In genomic region chr11:5848741-5849140, GRCm38 (mm10) we compare ENCODE assay signal across 9 mouse cellular contexts. TPM values are rescaled to one million over a fixed set of nuclear protein-coding genes. Genes with fewer than 3 reads are reported as not detected.
DNase-seq lines count a peak whose midpoint lies in the region; ATAC-seq lines count a peak whose summit lies in the region.
"Had no signal": no experiment of that assay in that cellular context is flagged by ENCODE, and none has a peak within 500 bp of the region (broad histone marks: within the 10 kb centered on the region; RNA-seq: fewer than 3 reads in every experiment).

No protein-coding gene starts in this region.

- WGBS in lung, embryonic 16.5 days: 65% methylated on average over 6 of the region's 6 CpGs
- 12% methylated on average over 6 of the region's 6 CpGs for WGBS in forebrain, embryonic 15.5 days
- 22% methylated on average over 6 of the region's 6 CpGs for WGBS in hindbrain, embryonic 16.5 days
- 61% methylated on average over 6 of the region's 6 CpGs for WGBS in intestine, embryonic 16.5 days

- 0 out of 2 replicates have a peak, but pooled peaks have one; percentile 17 for ATAC-seq in lung, embryonic 16.5 days (ENCODE audit: low read depth)
- ATAC-seq in forebrain, embryonic 15.5 days (replicated peaks): peak; percentile 92
- ATAC-seq in hindbrain, embryonic 16.5 days: peak; percentile 68
- ATAC-seq in intestine, embryonic 16.5 days: no peak

- no peak overlapping the region for H3K9ac ChIP-seq in lung, embryonic 16.5 days (ENCODE audit: low read length)
- H3K9ac ChIP-seq in forebrain, embryonic 15.5 days (replicated peaks): no peak overlapping the region
- H3K9ac ChIP-seq in hindbrain, embryonic 16.5 days (ENCODE audit: low read depth, low read length): no peak overlapping the region
- H3K9ac ChIP-seq in intestine, embryonic 16.5 days (ENCODE audit: low read depth, low read length): no peak overlapping the region
- H3K9ac ChIP-seq: lung, embryonic 14.5 days had no signal

- H3K27me3 ChIP-seq in lung, embryonic 16.5 days (ENCODE audit: control insufficient read depth, insufficient read depth, low read depth, low read length): no peaks in the 10 kb centered on the region
- H3K27me3 ChIP-seq in forebrain, embryonic 15.5 days: no peaks in the 10 kb centered on the region
- no peaks in the 10 kb centered on the region for H3K27me3 ChIP-seq in hindbrain, embryonic 16.5 days (replicated peaks; ENCODE audit: control insufficient read depth, insufficient read depth, low read length)
- no peaks in the 10 kb centered on the region for H3K27me3 ChIP-seq in intestine, embryonic 16.5 days (replicated peaks; ENCODE audit: control insufficient read depth, insufficient read depth, low read length)

- no peaks in the 10 kb centered on the region for H3K9me3 ChIP-seq in lung, embryonic 16.5 days (ENCODE audit: control insufficient read depth, low read length)
- no peaks in the 10 kb centered on the region for H3K9me3 ChIP-seq in forebrain, embryonic 15.5 days
- no peaks in the 10 kb centered on the region for H3K9me3 ChIP-seq in hindbrain, embryonic 16.5 days (ENCODE audit: control insufficient read depth, low read length)
- no peaks in the 10 kb centered on the region for H3K9me3 ChIP-seq in intestine, embryonic 16.5 days (ENCODE audit: control insufficient read depth, low read length)

- H3K4me3 ChIP-seq in lung, embryonic 16.5 days (ENCODE audit: low read length): no peak overlapping the region
- no peak overlapping the region for H3K4me3 ChIP-seq in forebrain, embryonic 15.5 days
- no peak overlapping the region for H3K4me3 ChIP-seq in hindbrain, embryonic 16.5 days (ENCODE audit: low read length)
- no peak overlapping the region for H3K4me3 ChIP-seq in intestine, embryonic 16.5 days (ENCODE audit: low read length)

- peaks cover 4% of the 10 kb centered on the region; the same call in 1 of the 2 replicates for H3K4me1 ChIP-seq in lung, embryonic 16.5 days (replicated peaks; ENCODE audit: control insufficient read depth, insufficient read depth, low read length)
- H3K4me1 ChIP-seq in forebrain, embryonic 15.5 days: peaks cover 15% of the 10 kb centered on the region
- H3K4me1 ChIP-seq in hindbrain, embryonic 16.5 days (ENCODE audit: control insufficient read depth, insufficient read depth, low read depth, low read length): no peaks in the 10 kb centered on the region
- H3K4me1 ChIP-seq in intestine, embryonic 16.5 days (ENCODE audit: control insufficient read depth, insufficient read depth, low read length): no peaks in the 10 kb centered on the region

- no peak for DNase-seq in lung, postnatal 14 days
- DNase-seq in right cerebral cortex, adult 18-20 months: peak; percentile 64
- DNase-seq in thymus, postnatal 25 days: no peak
- DNase-seq in cerebellum, adult 11-12 months: no peak

- H3K27ac ChIP-seq in lung, embryonic 16.5 days (ENCODE audit: low read length): no peak overlapping the region
- H3K27ac ChIP-seq in forebrain, embryonic 15.5 days (replicated peaks): peak overlapping the region; percentile 75
- no peak overlapping the region for H3K27ac ChIP-seq in hindbrain, embryonic 16.5 days (ENCODE audit: low read depth, low read length)
- no peak overlapping the region for H3K27ac ChIP-seq in intestine, embryonic 16.5 days (ENCODE audit: low read length)

- H3K36me3 ChIP-seq in lung, embryonic 16.5 days (ENCODE audit: control insufficient read depth, insufficient read depth, low read length): no peaks in the 10 kb centered on the region
- no peaks in the 10 kb centered on the region for H3K36me3 ChIP-seq in forebrain, embryonic 15.5 days
- H3K36me3 ChIP-seq in hindbrain, embryonic 16.5 days (ENCODE audit: control insufficient read depth, insufficient read depth, low read length): no peaks in the 10 kb centered on the region
- no peaks in the 10 kb centered on the region for H3K36me3 ChIP-seq in intestine, embryonic 16.5 days (ENCODE audit: control insufficient read depth, insufficient read depth, low read length)

- H3K4me2 ChIP-seq in lung, embryonic 16.5 days (ENCODE audit: low read depth, low read length): no peak overlapping the region
- H3K4me2 ChIP-seq in forebrain, embryonic 15.5 days (replicated peaks): no peak overlapping the region
- no peak overlapping the region for H3K4me2 ChIP-seq in hindbrain, embryonic 16.5 days (ENCODE audit: low read length)
- no peak overlapping the region for H3K4me2 ChIP-seq in intestine, embryonic 16.5 days (ENCODE audit: low read depth, low read length)
- H3K4me2 ChIP-seq: lung, embryonic 14.5 days had no signal

RNA-seq across cellular contexts. Expression of gene Polm, which starts 10.9 kb away (rescaled TPM):
- polyA plus RNA-seq in lung, embryonic 16.5 days (2015; fragmentation: Nextera tagmentation; extraction: Ambion mirVana): 8.0 and 8.4 TPM in 2 replicates
- polyA plus RNA-seq in forebrain, embryonic 15.5 days (2015; fragmentation: Nextera tagmentation; extraction: Ambion mirVana): 7.0 TPM in 2 replicates
- 5.5 and 6.1 TPM in 2 replicates for polyA plus RNA-seq in hindbrain, embryonic 16.5 days (2015; fragmentation: Nextera tagmentation; extraction: Ambion mirVana)
- 12.5 and 13.3 TPM in 2 replicates for polyA plus RNA-seq in intestine, embryonic 16.5 days (2015; fragmentation: Nextera tagmentation; extraction: Ambion mirVana)

RNA-seq across cellular contexts. Expression of gene Aebp1, which starts 13.0 kb away (rescaled TPM):
- 35.1 and 37.4 TPM in 2 replicates for polyA plus RNA-seq in lung, embryonic 16.5 days (2015; fragmentation: Nextera tagmentation; extraction: Ambion mirVana)
- 10.0 and 10.4 TPM in 2 replicates for polyA plus RNA-seq in forebrain, embryonic 15.5 days (2015; fragmentation: Nextera tagmentation; extraction: Ambion mirVana)
- 27.4 and 35.8 TPM in 2 replicates for polyA plus RNA-seq in hindbrain, embryonic 16.5 days (2015; fragmentation: Nextera tagmentation; extraction: Ambion mirVana)
- 38.4 and 39.7 TPM in 2 replicates for polyA plus RNA-seq in intestine, embryonic 16.5 days (2015; fragmentation: Nextera tagmentation; extraction: Ambion mirVana)

RNA-seq across cellular contexts. Expression of gene Pold2, which starts 29.4 kb away (rescaled TPM):
- polyA plus RNA-seq in lung, embryonic 16.5 days (2015; fragmentation: Nextera tagmentation; extraction: Ambion mirVana): 127 and 139 TPM in 2 replicates
- polyA plus RNA-seq in forebrain, embryonic 15.5 days (2015; fragmentation: Nextera tagmentation; extraction: Ambion mirVana): 72.6 and 76.4 TPM in 2 replicates
- 59.6 and 62.5 TPM in 2 replicates for polyA plus RNA-seq in hindbrain, embryonic 16.5 days (2015; fragmentation: Nextera tagmentation; extraction: Ambion mirVana)
- 119 and 141 TPM in 2 replicates for polyA plus RNA-seq in intestine, embryonic 16.5 days (2015; fragmentation: Nextera tagmentation; extraction: Ambion mirVana)

RNA-seq across cellular contexts. Expression of gene Pgam2, which starts 45.2 kb away (rescaled TPM):
- 46.8 and 52.4 TPM in 2 replicates for polyA plus RNA-seq in lung, embryonic 16.5 days (2015; fragmentation: Nextera tagmentation; extraction: Ambion mirVana)
- polyA plus RNA-seq in forebrain, embryonic 15.5 days (2015; fragmentation: Nextera tagmentation; extraction: Ambion mirVana): 1.9 and 3.1 TPM in 2 replicates
- 3.3 and 13.6 TPM in 2 replicates for polyA plus RNA-seq in hindbrain, embryonic 16.5 days (2015; fragmentation: Nextera tagmentation; extraction: Ambion mirVana)
- 17.8 and 23.4 TPM in 2 replicates for polyA plus RNA-seq in intestine, embryonic 16.5 days (2015; fragmentation: Nextera tagmentation; extraction: Ambion mirVana)

RNA-seq across cellular contexts. Expression of gene Myl7, which starts 49.8 kb away (rescaled TPM):
- 450 and 673 TPM in 2 replicates for polyA plus RNA-seq in lung, embryonic 16.5 days (2015; fragmentation: Nextera tagmentation; extraction: Ambion mirVana)
- 0.32 and 1.6 TPM in 2 replicates for polyA plus RNA-seq in forebrain, embryonic 15.5 days (2015; fragmentation: Nextera tagmentation; extraction: Ambion mirVana)
- 0.49 TPM in 1 of 2 replicates, not detected in the other for polyA plus RNA-seq in hindbrain, embryonic 16.5 days (2015; fragmentation: Nextera tagmentation; extraction: Ambion mirVana)
- 75.3 and 88.3 TPM in 2 replicates for polyA plus RNA-seq in intestine, embryonic 16.5 days (2015; fragmentation: Nextera tagmentation; extraction: Ambion mirVana)
